Mouse (Mus musculus) embryonic stem cell, embryonic (primary cell): ENCODE results near the gene Ropn1.

Experiments
- CTCF ChIA-PET, 4 experiments: fragments of 300-600 bp in 2 of 4; fragments of 350-600 bp in 2 of 4; sonication (Branson Sonifier 250); formaldehyde crosslinking; loops; one replicate each; lab custom pipeline; 2022; ENCODE audit warnings: inconsistent platforms in 2 of 4; lab: Charles Lee
- POLR2A ChIA-PET, 4 experiments: fragments of 300-600 bp in 2 of 4; fragments of 350-600 bp in 2 of 4; sonication (Branson Sonifier 250); formaldehyde crosslinking; loops; one replicate each; lab custom pipeline; 2022; ENCODE audit warnings: antibody characterized with exemption in 4 of 4, inconsistent platforms in 1 of 4; lab: Charles Lee

The Ropn1 gene

GRCm38 (mm10) chr16:34649621-34650020, at the start of gene Ropn1:
Gene Ropn1 (plus strand): TSS chr16:34649921.
- POLR2A ChIA-PET = interaction anchor here in 1 of 4 experiments (0.6 to 1.5 kb wide), 2 partner anchors 50 to 118 kb away, joined by 3 read pairs; no protein-coding TSS in a partner anchor
- CTCF ChIA-PET = interaction anchor here in 3 of 4 experiments (0.5 to 0.9 kb wide), 3 partner anchors 252 to 1276 kb away, joined by 3 to 4 read pairs (median 3); no protein-coding TSS in a partner anchor

- CTCF ChIA-PET = no interaction called here
- POLR2A ChIA-PET = no interaction called here
Measured at GRCm38 (mm10) chr16:34601954-34602353, 47.8 kb upstream of the Ropn1 start.

DNA sequence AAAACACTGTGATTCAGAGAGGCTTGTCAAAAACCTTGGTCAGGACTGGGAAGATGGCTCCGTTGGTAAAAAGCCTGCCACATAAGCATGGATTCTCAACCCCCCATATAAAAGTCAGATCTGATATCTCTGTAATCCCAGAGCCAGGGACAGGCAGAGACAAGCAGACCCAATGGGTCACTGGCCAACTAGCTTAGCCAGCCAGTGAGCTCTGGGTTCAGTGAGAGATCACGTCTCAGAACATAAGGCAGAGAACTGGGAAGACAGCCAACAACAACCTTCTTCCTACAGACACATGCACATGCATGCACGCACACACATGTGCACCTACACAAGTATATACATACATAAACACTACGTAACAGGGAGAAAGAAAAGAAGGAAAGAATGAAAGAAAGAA, 46.6 kb upstream of the Ropn1 start:
- CTCF ChIA-PET = no interaction called here

DNA sequence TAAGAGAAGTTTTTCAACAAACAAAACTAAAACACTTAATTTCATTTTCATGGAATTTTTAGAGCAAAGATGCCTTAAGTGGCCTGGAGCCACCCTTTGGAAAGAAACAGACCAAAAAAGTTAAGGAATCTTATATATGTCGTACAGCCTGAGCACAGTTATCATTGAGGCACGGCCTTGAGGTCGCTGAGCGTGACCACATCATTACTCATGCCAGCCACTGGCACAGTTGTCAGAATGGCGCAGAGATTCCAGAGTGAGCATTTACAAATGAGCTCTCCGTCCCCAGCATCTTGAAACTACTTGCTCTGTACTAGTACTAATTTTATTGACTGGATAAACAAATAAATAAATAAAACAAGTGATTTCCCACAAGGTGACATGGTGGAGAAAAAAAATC, 45.9 kb upstream of the Ropn1 start:
- ChIA-PET CTCF (no interaction called here), POLR2A (no interaction called here)

More for the DNA sequence above, 46.6 kb upstream of the Ropn1 start:
- POLR2A ChIA-PET = no interaction called here

DNA sequence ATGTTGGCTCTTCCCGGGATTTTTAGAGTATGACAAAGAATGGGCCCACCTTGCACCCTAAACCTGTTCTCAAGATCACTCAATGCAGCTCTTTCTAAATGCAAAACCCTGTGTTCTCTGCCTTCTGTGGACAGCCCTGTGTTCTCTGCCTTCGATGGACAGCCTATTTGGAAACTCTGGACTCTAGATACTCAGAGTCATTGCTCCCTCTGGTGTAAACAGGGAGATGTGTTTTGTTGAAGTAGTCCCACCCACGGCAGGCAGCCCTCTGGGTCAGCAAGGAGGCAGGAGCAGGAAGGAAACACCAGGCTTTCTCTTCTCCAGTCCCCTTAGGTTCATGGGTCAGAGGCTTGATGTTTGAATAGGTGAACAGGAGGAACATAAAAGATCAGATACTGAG, 44.0 kb upstream of the Ropn1 start:
- ChIA-PET CTCF (interaction anchor here in 1 of 4 experiments (1.1 kb wide), 1 partner anchor 197 kb away, joined by 3 read pairs; no protein-coding TSS in a partner anchor), POLR2A (no interaction called here)

- ChIA-PET POLR2A (no interaction called here), CTCF (no interaction called here)
Measured at GRCm38 (mm10) chr16:34610137-34610536, 39.6 kb upstream of the Ropn1 start.

- ChIA-PET POLR2A (no interaction called here), CTCF (no interaction called here)
Measured at GRCm38 (mm10) chr16:34614021-34614420, 35.7 kb upstream of the Ropn1 start.

DNA sequence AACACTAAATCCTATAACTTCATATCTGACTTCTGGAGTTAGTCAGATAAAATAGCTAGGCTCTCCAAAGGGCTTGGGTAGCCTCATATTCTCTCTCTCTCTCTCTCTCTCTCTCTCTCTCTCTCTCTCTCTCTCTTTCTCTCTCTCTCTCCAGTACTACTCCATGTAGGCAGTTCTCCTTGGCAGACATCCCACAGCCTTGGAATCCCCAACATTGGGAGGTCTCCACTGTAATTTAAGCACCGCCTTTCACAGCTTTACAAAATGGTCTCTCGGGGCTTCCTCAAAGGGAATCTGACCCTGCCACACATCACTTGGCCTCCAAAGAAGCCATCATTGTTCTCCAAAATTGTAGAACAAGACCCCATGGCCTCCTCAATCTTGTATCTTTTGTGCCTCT, 22.1 kb upstream of the Ropn1 start:
- POLR2A ChIA-PET = interaction anchor here in 1 of 4 experiments (0.7 kb wide), 1 partner anchor 119 kb away, joined by 3 read pairs; no protein-coding TSS in a partner anchor
- CTCF ChIA-PET = no interaction called here

GRCm38 (mm10) chr16:34628397-34628796, 21.3 kb upstream of the Ropn1 start:
- ChIA-PET POLR2A (interaction anchor here in 1 of 4 experiments (0.6 kb wide), 2 partner anchors 67 to 1418 kb away, joined by 3 read pairs; no protein-coding TSS in a partner anchor), CTCF (interaction anchor here in 3 of 4 experiments (0.6 to 0.7 kb wide), 5 partner anchors 15 to 940 kb away, joined by 3 to 17 read pairs (median 4); no protein-coding TSS in a partner anchor)

GRCm38 (mm10) chr16:34635557-34635956, 14.2 kb upstream of the Ropn1 start:
- ChIA-PET CTCF (no interaction called here), POLR2A (interaction anchor here in 1 of 4 experiments (0.7 kb wide), 1 partner anchor 10 kb away, joined by 3 read pairs; no protein-coding TSS in a partner anchor)

DNA sequence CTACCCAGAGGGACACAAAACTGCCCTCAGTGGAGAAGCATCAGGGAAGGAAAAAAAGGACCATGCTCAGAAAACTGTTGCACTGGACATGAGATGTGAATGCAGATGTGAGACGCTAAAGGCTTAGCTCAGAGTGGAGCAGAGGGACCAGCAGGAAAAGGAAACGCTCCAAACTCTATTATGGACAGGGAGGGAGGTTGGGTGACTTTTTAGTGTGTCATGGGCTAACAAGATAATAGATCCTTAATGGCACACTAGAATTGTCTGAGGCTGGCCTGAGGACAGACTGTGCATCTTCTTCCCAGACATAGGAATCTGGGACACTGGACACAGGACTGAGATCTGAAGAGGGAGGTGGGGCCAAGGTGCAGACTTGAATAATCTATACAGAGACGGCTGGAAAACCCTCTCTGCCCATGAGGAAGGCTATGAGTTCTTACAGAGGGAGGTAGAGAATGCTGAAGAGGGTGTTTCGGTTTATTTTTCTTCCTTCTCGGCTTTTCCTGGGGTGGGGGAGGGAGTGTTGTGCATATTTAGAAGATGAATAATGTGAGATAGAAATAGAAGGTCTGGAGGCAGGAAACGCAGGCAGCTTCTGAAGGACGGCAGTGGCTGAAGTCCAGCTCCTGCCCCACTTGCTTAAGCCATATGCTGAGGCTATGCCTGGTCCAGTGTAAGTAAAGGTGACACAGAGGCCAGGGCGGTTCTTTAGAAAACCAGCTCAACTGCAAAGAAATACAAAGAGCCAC, 6.0 kb upstream of the Ropn1 start:
- CTCF ChIA-PET = interaction anchor here in 1 of 4 experiments (1.0 kb wide), 1 partner anchor 23 kb away, joined by 3 read pairs; no protein-coding TSS in a partner anchor
- POLR2A ChIA-PET = interaction anchor here in 2 of 4 experiments (0.7 to 1.0 kb wide), 2 partner anchors 10 to 600 kb away, joined by 3 to 5 read pairs; no protein-coding TSS in a partner anchor

DNA sequence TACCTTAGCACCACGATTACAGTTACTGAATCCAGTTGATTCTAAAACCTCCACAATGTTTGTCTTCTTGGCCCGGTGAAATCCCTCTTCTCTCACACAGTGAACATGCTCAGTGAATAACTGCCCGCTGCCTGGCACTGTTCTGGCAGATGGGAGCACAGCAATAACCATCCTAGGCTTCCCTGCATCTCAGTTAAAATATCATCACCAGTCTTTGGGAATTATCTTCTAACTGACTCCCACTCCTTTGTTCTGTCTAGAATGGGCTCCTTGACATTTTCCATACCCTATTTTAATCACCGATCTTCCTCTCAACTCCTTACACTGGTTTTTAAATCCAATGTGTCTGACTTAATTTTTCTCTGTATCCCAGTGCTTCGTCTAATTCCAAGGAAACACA, 3.3 kb downstream of the Ropn1 start:
- ChIA-PET POLR2A (interaction anchor here in 2 of 4 experiments (1.3 to 1.5 kb wide), 2 partner anchors 13 to 14 kb away, joined by 4 to 5 read pairs; no protein-coding TSS in a partner anchor), CTCF (interaction anchor here in 1 of 4 experiments (0.5 kb wide), 1 partner anchor 81 kb away, joined by 3 read pairs; no protein-coding TSS in a partner anchor)

DNA sequence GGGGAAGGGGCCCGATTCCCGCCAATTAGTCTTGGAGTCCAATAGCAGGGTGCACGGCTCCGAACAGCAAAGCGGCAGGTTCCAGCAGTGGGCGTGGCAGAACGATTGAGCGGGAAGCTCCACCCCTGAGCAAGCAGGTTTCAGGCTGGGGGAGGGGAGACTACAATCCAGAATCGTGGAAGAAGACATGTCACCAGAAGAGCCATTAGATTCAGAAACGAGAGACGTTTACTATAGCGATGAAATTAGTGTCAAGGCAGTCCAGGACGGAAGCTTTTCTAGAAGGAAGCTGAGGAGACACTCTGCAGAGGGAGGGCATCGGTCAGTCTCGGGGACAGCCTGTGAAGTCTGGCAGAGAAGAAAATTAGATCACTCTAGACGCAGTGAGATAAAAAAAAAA, 7.8 kb downstream of the Ropn1 start:
- CTCF ChIA-PET = interaction anchor here (0.6 to 2.9 kb wide), 10 partner anchors 10 to 401 kb away, joined by 3 to 16 read pairs (median 4); partner anchors contain the start of gene Ccdc14 (in 1 of the 4)
- POLR2A ChIA-PET = interaction anchor here (0.6 to 3.3 kb wide), 19 partner anchors 8 to 673 kb away, joined by 3 to 13 read pairs (median 4); partner anchors contain the start of genes Ccdc14 (in 2 of the 4) and Kalrn (in 2 of the 4)

- ChIA-PET POLR2A (interaction anchor here (0.6 to 3.3 kb wide), 21 partner anchors 8 to 674 kb away, joined by 3 to 13 read pairs (median 4); partner anchors contain the start of genes Ccdc14 (in 3 of the 4) and Kalrn (in 2 of the 4)), CTCF (interaction anchor here (0.6 to 2.9 kb wide), 12 partner anchors 9 to 401 kb away, joined by 3 to 16 read pairs (median 4); partner anchors contain the start of gene Ccdc14 (in 1 of the 4))
Measured at GRCm38 (mm10) chr16:34657983-34658382, 8.3 kb downstream of the Ropn1 start.

DNA sequence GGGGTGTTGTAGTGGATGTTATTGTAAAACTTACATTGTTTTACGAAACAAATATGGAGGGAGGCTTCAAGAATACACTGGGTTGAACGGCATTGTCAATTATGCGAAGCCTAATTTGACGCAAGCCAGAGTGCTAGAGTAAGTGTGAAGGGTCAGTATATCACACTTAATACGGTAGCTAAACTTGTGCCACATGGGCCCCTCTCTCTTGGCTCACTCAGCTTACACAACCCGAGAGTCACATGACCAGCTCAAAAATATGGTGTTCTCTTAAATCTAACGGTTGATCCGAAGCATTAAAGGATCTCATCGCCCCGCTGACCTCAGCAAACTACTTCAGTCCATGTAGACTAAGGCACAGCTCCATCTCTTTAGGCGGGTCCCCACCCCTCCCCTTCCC, 8.7 kb downstream of the Ropn1 start:
- ChIA-PET POLR2A (interaction anchor here (0.6 to 3.3 kb wide), 16 partner anchors 8 to 674 kb away, joined by 3 to 13 read pairs (median 4); partner anchors contain the start of genes Ccdc14 (in 3 of the 4) and Kalrn (in 1 of the 4)), CTCF (interaction anchor here (0.6 to 2.9 kb wide), 10 partner anchors 9 to 402 kb away, joined by 3 to 16 read pairs (median 4); partner anchors contain the start of gene Ccdc14 (in 1 of the 4))

DNA sequence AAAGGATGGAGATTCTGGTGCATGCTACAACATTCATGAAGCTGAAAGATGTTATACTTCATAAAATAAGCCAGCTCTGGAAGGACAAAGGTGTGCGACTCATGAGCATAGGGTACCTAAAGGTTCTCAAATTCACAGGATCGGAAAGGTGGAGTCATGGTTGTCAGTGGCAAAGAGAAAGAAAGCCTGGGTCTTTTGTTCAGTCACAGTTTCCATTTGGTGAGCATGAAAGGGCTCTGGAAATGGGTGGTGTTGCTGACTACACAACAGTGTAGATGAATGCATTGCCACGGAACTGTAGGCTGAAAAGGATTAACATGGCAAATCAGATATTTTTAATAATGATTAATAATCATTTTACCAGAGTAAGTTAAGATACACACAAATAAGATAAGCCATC, 14.8 kb downstream of the Ropn1 start:
- POLR2A ChIA-PET = interaction anchor here in 1 of 4 experiments (0.7 to 1.5 kb wide), 2 partner anchors 18 to 44 kb away, joined by 3 read pairs; no protein-coding TSS in a partner anchor

DNA sequence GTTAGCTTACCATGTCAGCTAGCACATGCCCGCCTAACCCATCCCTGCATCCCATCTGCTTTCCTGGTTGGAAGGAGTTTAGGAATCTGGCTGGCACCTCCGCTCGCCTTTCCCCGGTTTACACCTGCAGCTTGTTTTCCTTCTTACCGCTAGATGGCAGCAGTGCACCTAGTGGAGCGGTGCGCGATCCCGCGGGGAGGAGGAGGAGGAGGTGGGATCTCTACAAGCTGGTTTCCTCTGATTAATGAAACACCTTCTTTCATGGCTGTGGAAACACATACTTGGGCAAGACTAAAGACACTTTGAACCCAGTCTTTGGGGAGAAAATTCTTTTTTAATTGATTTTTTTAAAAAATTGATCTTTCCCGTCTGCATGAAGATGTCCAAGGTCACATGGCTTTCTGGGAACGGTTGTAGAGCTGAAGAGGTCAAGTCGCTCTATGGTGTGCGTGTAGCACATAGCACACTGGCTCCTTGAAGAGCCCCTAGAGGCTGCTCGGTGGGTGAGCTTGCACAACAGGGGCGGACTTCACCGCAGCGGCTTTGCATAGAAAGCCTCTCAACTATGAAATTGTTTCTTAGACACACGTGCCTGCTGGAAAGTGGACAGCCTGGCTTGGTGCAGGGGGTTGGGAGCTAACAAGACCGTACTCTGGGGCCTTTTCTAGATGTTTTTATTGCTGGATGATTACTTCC, 17.5 kb downstream of the Ropn1 start:
- ChIA-PET POLR2A (interaction anchor here (0.7 to 5.0 kb wide), 15 partner anchors 9 to 56 kb away, joined by 3 to 42 read pairs (median 6); partner anchors contain the start of gene Ccdc14 (in 2 of the 4)), CTCF (interaction anchor here (0.6 to 2.9 kb wide), 68 partner anchors 8 to 573 kb away, joined by 3 to 75 read pairs (median 4); partner anchors contain the start of genes Ccdc14 (in 3 of the 4), Mylk (in 3 of the 4) and Kalrn (in 2 of the 4))

More for the DNA sequence above, 14.8 kb downstream of the Ropn1 start:
- CTCF ChIA-PET = interaction anchor here in 2 of 4 experiments (0.5 to 1.6 kb wide), 3 partner anchors 17 to 72 kb away, joined by 3 to 5 read pairs (median 3); no protein-coding TSS in a partner anchor

DNA sequence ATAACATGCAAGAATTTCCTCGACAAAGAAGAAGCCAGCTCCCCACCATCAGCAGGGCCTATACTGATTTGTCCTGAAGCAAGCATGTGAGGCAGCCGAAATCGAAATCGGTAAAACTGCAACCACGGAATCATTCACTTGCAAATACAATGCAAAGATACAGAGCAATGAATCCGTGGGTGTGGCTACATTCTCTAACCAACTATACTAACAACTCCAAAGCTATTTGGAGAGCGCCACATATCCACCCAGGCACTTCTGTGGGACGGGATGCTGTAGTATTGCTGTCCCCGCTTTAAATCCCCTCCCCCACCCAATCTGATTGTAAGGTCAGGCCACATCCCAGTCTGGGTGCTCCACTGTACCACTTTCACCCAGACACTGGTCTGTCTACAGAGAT, 18.6 kb downstream of the Ropn1 start:
- POLR2A ChIA-PET = interaction anchor here in 3 of 4 experiments (0.5 to 5.0 kb wide), 9 partner anchors 10 to 742 kb away, joined by 3 to 42 read pairs (median 12); partner anchors contain the start of gene Ccdc14 (in 2 of the 3)
- CTCF ChIA-PET = interaction anchor here (0.7 to 2.9 kb wide), 11 partner anchors 11 to 82 kb away, joined by 3 to 75 read pairs (median 17); partner anchors contain the start of gene Ccdc14 (in 1 of the 4)
